Mouse (Mus musculus) neural tube, embryonic 12.5 days (tissue): Measurements from ENCODE around the gene Mettl3. TPM values are rescaled to one million over a fixed set of nuclear protein-coding genes. Genes with fewer than 3 reads are reported as not detected.

ENCODE experiments used
- ATAC-seq: fragments of 200-750 bp; cut with Nextera tagmentation; 2 replicates; pipeline ENCODE4 v1.8.0; 2017; ENCODE audit warnings: low read depth, mild to moderate bottlenecking, moderate TSS enrichment, moderate library complexity; ENCODE audit not compliant: low FRiP score
- H3K27ac ChIP-seq: fragments of 300-500 bp; sonication (generic); 2 replicates; pipeline ENCODE4 v1.5.1; 2016
- H3K27me3 ChIP-seq: fragments of 300-500 bp; sonication (generic); replicated peaks from 2 replicates; pipeline ENCODE4 v1.6.1; 2016; ENCODE audit warnings: mild to moderate bottlenecking
- H3K36me3 ChIP-seq: fragments of 300-500 bp; sonication (generic); 2 replicates; pipeline ENCODE4 v1.6.1; 2016; ENCODE audit warnings: mild to moderate bottlenecking
- H3K4me1 ChIP-seq: fragments of 300-500 bp; sonication (generic); 2 replicates; pipeline ENCODE4 v1.6.1; 2016
- H3K4me2 ChIP-seq: fragments of 300-500 bp; sonication (generic); replicated peaks from 2 replicates; pipeline ENCODE4 v1.6.1; 2016; ENCODE audit warnings: mild to moderate bottlenecking
- H3K4me3 ChIP-seq: fragments of 300-500 bp; sonication (generic); 2 replicates; pipeline ENCODE4 v1.5.1; 2016
- H3K9ac ChIP-seq: fragments of 300-500 bp; sonication (generic); 2 replicates; pipeline ENCODE4 v1.6.1; 2016; ENCODE audit warnings: mild to moderate bottlenecking
- H3K9me3 ChIP-seq: fragments of 300-500 bp; sonication (generic); 2 replicates; pipeline ENCODE4 v1.6.1; 2016; ENCODE audit warnings: mild to moderate bottlenecking
- WGBS: fragments of 180-500 bp; shearing (Covaris S2); methylation state at CpG from one replicate; pipeline ENCODE4 v1.1.7; 2016; 5-methylcytosine and 5-hydroxymethylcytosine counted together
- polyA plus RNA-seq: library from polyadenylated mRNA; unstranded; fragments of >200 nt; fragmentation: Nextera tagmentation; extraction: Ambion mirVana; gene quantifications from 2 replicates; pipeline ENCODE4 v1.2.1, GENCODE M21; 2016

Gene Mettl3
- 58.7 and 58.8 TPM in 2 replicates for polyA plus RNA-seq

GRCm38 (mm10) chr14:52304644-52305271 is at the start of gene Mettl3:
TSS of gene Mettl3 (minus strand) at chr14:52305128.
- Histone ChIP-seq H3K4me1 (peaks cover 3% of the 10 kb centered on the region; the same call in 1 of the 2 replicates), H3K9me3 (no peaks in the 10 kb centered on the region), H3K27ac (peak within 1 kb of the TSS; percentile 81), H3K36me3 (peaks cover 16% of the 10 kb centered on the region), H3K27me3 (no peaks in the 10 kb centered on the region), H3K9ac (peak within 1 kb of the TSS; percentile 75), H3K4me2 (peak within 1 kb of the TSS; percentile 59), H3K4me3 (peak within 1 kb of the TSS; percentile 69)
- peak; percentile 94 for ATAC-seq
- WGBS: under 1% methylated on average over 46 of the region's 46 CpGs

GRCm38 (mm10) chr14:52339512-52339852 is 34.6 kb upstream of the Mettl3 start:
- Histone ChIP-seq H3K36me3 (no peaks in the 10 kb centered on the region), H3K27me3 (no peaks in the 10 kb centered on the region), H3K9ac (peak overlapping the region; percentile 33), H3K4me1 (no peaks in the 10 kb centered on the region), H3K4me2 (peak overlapping the region; percentile 51), H3K27ac (no peak overlapping the region), H3K4me3 (no peak overlapping the region), H3K9me3 (no peaks in the 10 kb centered on the region)
- WGBS: 74% methylated on average over 6 of the region's 6 CpGs
- ATAC-seq: no peak

GRCm38 (mm10) chr14:52338751-52339511 is 34.0 kb upstream of the Mettl3 start:
- H3K4me2 ChIP-seq: peak overlapping the region; percentile 51
- peak overlapping the region; percentile 33 for H3K9ac ChIP-seq
- WGBS: 28% methylated on average over 21 of the region's 21 CpGs
- ATAC-seq: peak; percentile 69
- no peaks in the 10 kb centered on the region for H3K36me3 ChIP-seq
- H3K27ac ChIP-seq: no peak overlapping the region
- no peaks in the 10 kb centered on the region for H3K4me1 ChIP-seq
- H3K27me3 ChIP-seq: no peaks in the 10 kb centered on the region
- 0 out of 2 replicates have a peak overlapping the region, but pooled peaks have one; percentile 15 for H3K4me3 ChIP-seq
- no peaks in the 10 kb centered on the region for H3K9me3 ChIP-seq

- H3K27ac ChIP-seq: no peak overlapping the region
- no peaks in the 10 kb centered on the region for H3K36me3 ChIP-seq
- no peaks in the 10 kb centered on the region for H3K27me3 ChIP-seq
- H3K9me3 ChIP-seq: no peaks in the 10 kb centered on the region
- ATAC-seq: no peak
- no peak overlapping the region for H3K4me2 ChIP-seq
- H3K4me1 ChIP-seq: peaks cover 7% of the 10 kb centered on the region
- 29% methylated on average over 2 of the region's 3 CpGs for WGBS
- no peak overlapping the region for H3K4me3 ChIP-seq
- H3K9ac ChIP-seq: no peak overlapping the region
These were observed 27.2 kb upstream of the Mettl3 start for GRCm38 (mm10) chr14:52332171-52332570.

GRCm38 (mm10) chr14:52331069-52331750 is 26.3 kb upstream of the Mettl3 start:
- H3K9me3 ChIP-seq: no peaks in the 10 kb centered on the region
- WGBS: 8% methylated on average over 4 of the region's 4 CpGs
- H3K4me1 ChIP-seq: peaks cover 10% of the 10 kb centered on the region
- ATAC-seq: no peak
- no peak overlapping the region for H3K9ac ChIP-seq
- no peaks in the 10 kb centered on the region for H3K36me3 ChIP-seq
- peak overlapping the region; percentile 37; the same call in 1 of the 2 replicates for H3K27ac ChIP-seq
- H3K27me3 ChIP-seq: no peaks in the 10 kb centered on the region
- H3K4me2 ChIP-seq: no peak overlapping the region
- H3K4me3 ChIP-seq: no peak overlapping the region

GRCm38 (mm10) chr14:52327910-52328812 is 23.2 kb upstream of the Mettl3 start, which contains the start of gene Sall2:
TSS of gene Sall2 (minus strand) at chr14:52328762.
- ATAC-seq: peak; percentile 83
- Histone ChIP-seq H3K9ac (peak within 1 kb of the TSS; percentile 66), H3K9me3 (no peaks in the 10 kb centered on the region), H3K36me3 (no peaks in the 10 kb centered on the region), H3K27ac (peak within 1 kb of the TSS; percentile 75), H3K4me2 (peak within 1 kb of the TSS; percentile 87), H3K27me3 (no peaks in the 10 kb centered on the region), H3K4me3 (peak within 1 kb of the TSS; percentile 54), H3K4me1 (peaks cover 18% of the 10 kb centered on the region)
- under 1% methylated on average over 26 of the region's 26 CpGs for WGBS

DNA sequence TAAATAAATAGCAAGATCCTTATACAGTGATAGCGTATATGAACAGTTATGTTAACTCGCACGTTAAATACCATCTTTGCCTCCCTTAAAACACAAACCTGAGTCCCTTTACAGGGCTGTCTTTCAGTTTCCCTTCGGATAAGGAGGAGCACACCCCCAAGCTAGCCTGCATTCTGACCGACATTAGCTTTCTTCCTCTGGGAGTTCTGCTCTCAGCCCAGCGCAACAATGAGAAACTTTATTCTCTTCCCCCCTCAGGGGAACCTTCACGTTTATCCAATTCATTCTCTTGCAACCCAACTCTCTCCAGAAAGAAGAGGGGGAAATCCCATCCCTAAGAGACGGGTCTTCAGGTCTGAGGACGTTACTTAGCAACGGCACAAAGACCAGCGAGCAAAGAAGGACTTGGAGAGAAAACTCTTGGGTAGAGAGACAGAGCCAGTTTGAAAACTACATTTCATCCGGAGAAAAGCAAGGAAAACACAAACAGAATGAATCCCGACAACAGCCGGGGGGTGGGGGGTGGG is 22.5 kb upstream of the Mettl3 start:
- H3K4me3 ChIP-seq: peak overlapping the region; percentile 54
- H3K36me3 ChIP-seq: no peaks in the 10 kb centered on the region
- H3K27ac ChIP-seq: peak overlapping the region; percentile 75; the same call in 1 of the 2 replicates
- peaks cover 18% of the 10 kb centered on the region for H3K4me1 ChIP-seq
- peak overlapping the region; percentile 66 for H3K9ac ChIP-seq
- peak; percentile 72 for ATAC-seq
- no peaks in the 10 kb centered on the region for H3K27me3 ChIP-seq
- H3K4me2 ChIP-seq: peak overlapping the region; percentile 87
- H3K9me3 ChIP-seq: no peaks in the 10 kb centered on the region
- 1% methylated on average over 14 of the region's 14 CpGs for WGBS

- no peak for ATAC-seq
- Histone ChIP-seq H3K36me3 (no peaks in the 10 kb centered on the region), H3K4me3 (no peak overlapping the region; the same call in 1 of the 2 replicates), H3K4me1 (peaks cover 18% of the 10 kb centered on the region), H3K27ac (no peak overlapping the region), H3K4me2 (peak overlapping the region; percentile 87), H3K9me3 (no peaks in the 10 kb centered on the region), H3K27me3 (no peaks in the 10 kb centered on the region), H3K9ac (0 out of 2 replicates have a peak overlapping the region, but pooled peaks have one; percentile 8)
- 2% methylated on average over 4 of the region's 4 CpGs for whole genome bisulfite sequencing
These were observed 21.0 kb upstream of the Mettl3 start for GRCm38 (mm10) chr14:52325890-52326289.

DNA sequence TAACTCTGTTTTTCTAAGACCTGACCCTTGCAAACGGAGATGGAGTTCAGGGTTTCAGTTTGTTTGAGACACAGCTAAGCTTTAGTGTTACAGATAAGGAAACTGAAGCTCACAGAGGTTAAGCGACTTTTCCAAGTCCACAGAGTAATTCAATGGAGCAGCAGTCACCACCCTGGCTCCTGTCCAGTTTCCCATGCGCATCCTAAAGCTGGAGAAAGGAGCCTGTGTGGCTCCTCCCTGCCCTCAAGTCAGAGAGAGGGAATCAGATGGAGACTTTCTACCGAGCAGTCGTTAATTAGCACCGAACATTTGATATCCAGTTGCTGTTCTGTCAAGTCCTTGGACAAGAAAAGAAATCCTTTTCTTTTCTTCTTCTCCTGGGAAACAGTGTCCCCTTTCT is 14.4 kb upstream of the Mettl3 start:
- WGBS: 76% methylated on average over 6 of the region's 6 CpGs
- Histone ChIP-seq H3K27me3 (no peaks in the 10 kb centered on the region), H3K4me1 (peaks cover 19% of the 10 kb centered on the region), H3K4me2 (no peak overlapping the region), H3K36me3 (peaks cover 7% of the 10 kb centered on the region), H3K9ac (no peak overlapping the region), H3K4me3 (no peak overlapping the region), H3K27ac (no peak overlapping the region), H3K9me3 (no peaks in the 10 kb centered on the region)
- no peak for ATAC-seq

DNA sequence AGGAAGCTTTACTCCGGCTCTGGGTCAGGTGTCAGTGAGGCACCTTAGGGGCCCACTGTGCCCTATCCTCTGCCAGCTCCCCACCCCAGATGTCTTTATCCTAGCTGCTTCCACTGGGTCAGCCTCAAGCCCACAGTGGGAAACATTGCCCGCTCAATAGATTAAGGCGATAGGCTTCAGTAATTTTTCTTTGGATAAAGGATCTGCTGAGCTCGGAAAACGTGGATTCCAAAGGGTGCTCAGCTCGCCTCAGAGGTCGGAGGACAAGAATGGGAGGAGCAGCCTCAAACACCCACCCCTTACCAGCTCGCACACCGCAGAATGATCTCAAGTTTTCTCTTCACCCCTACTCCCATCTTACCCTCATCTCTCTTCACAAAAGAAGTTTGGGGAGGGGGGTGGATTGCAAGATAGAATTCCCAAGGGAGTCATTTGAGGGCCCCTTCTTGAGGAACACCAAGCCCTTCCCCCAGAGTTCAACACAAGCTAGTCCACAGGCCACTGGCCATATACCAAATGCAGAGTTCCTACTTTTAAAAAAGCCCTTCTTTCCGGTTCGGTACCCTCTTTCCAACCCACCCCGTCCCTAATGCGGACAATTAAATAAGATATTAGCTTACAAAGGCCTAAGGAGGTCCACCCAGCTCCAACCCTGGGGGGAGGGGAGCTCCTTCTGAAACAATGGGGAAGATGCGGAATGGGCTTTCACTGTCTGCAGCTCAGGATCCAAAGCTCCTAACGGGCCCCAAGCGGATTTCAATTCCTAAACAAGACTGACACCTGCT is 11.7 kb upstream of the Mettl3 start:
- no peaks in the 10 kb centered on the region for H3K27me3 ChIP-seq
- WGBS: 2% methylated on average over 16 of the region's 16 CpGs
- peak overlapping the region; percentile 68 for H3K4me3 ChIP-seq
- H3K4me1 ChIP-seq: peaks cover 45% of the 10 kb centered on the region
- no peaks in the 10 kb centered on the region for H3K9me3 ChIP-seq
- peak overlapping the region; percentile 86 for H3K9ac ChIP-seq
- peak overlapping the region; percentile 85 for H3K4me2 ChIP-seq
- H3K27ac ChIP-seq: peak overlapping the region; percentile 86
- peak; percentile 84 for ATAC-seq
- H3K36me3 ChIP-seq: peaks cover 34% of the 10 kb centered on the region
